Mouse (Mus musculus): ENCODE measurements around the gene Dsp. TPM values are rescaled to one million over a fixed set of nuclear protein-coding genes. Genes with fewer than 3 reads are reported as not detected.

Dsp gene
- polyA plus RNA-seq, 1 experiment, result not detected

GRCm38 (mm10) chr13:38140521-38140920, 10.6 kb upstream of the Dsp start:
- H3ac ChIP-seq (ENCODE audit: control insufficient read depth, insufficient read length), result no peak overlapping the region
- no peak overlapping the region for H3K4me3 ChIP-seq
- H3K36me3 ChIP-seq (ENCODE audit: control insufficient read depth, insufficient read depth), result no peaks in the 10 kb centered on the region
- no peak overlapping the region for H3K4me2 ChIP-seq (ENCODE audit: low read depth)
- no peaks in the 10 kb centered on the region for H3K79me2 ChIP-seq (ENCODE audit: control insufficient read depth, insufficient read depth)
- H3K27me3 ChIP-seq (ENCODE audit: control insufficient read depth, insufficient read depth, insufficient read length), result peaks cover 10% of the 10 kb centered on the region
- no peak for TF ChIP-seq MYOD1 (IDR thresholded peaks at IDR 0.05; ENCODE audit: control insufficient read depth in 1 of 3, insufficient read length in 2 of 3, low read depth in 2 of 3)

GRCm38 (mm10) chr13:38144962-38145713, 6.0 kb upstream of the Dsp start:
- H3K79me2 ChIP-seq (ENCODE audit: control insufficient read depth, insufficient read depth), result no peaks in the 10 kb centered on the region
- no peaks in the 10 kb centered on the region for H3K36me3 ChIP-seq (ENCODE audit: control insufficient read depth, insufficient read depth)
- no peak overlapping the region for H3ac ChIP-seq (ENCODE audit: control insufficient read depth, insufficient read length)
- H3K27me3 ChIP-seq (ENCODE audit: control insufficient read depth, insufficient read depth, insufficient read length), result peaks cover 10% of the 10 kb centered on the region
- TF ChIP-seq REST (IDR thresholded peaks at IDR 0.05; ENCODE audit: insufficient read depth, insufficient read length), result no peak
- TF ChIP-seq E2F4 (IDR thresholded peaks at IDR 0.05; ENCODE audit: insufficient read depth), result no peak
- no peak for TF ChIP-seq MYOD1 (IDR thresholded peaks at IDR 0.05; ENCODE audit: control insufficient read depth in 1 of 3, insufficient read length in 2 of 3, low read depth in 2 of 3)
- no peak for TF ChIP-seq TCF3 (IDR thresholded peaks at IDR 0.05; ENCODE audit: insufficient read length, low read depth)
- no peak for TF ChIP-seq TCF12 (IDR thresholded peaks at IDR 0.05; ENCODE audit: insufficient read depth, poor library complexity, severe bottlenecking)
- H3K4me3 ChIP-seq, result no peak overlapping the region
- no peak overlapping the region for H3K4me2 ChIP-seq (ENCODE audit: low read depth)

- Histone ChIP-seq H3K27me3 (ENCODE audit: control insufficient read depth, insufficient read depth, insufficient read length) (peaks cover 15% of the 10 kb centered on the region), H3K36me3 (ENCODE audit: control insufficient read depth, insufficient read depth) (no peaks in the 10 kb centered on the region), H3K79me2 (ENCODE audit: control insufficient read depth, insufficient read depth) (no peaks in the 10 kb centered on the region), H3K4me3 (no peak overlapping the region), H3K4me2 (ENCODE audit: low read depth) (no peak overlapping the region), H3ac (ENCODE audit: control insufficient read depth, insufficient read length) (no peak overlapping the region)
- no peak for TF ChIP-seq MYOG (IDR thresholded peaks at IDR 0.05; ENCODE audit: control insufficient read depth in 1 of 3, insufficient read depth in 1 of 3, insufficient read length in 2 of 3, low read depth in 2 of 3)
- TF ChIP-seq CEBPB (IDR thresholded peaks at IDR 0.05; ENCODE audit: insufficient read depth, poor library complexity, severe bottlenecking), result no peak
- TF ChIP-seq MYOD1 (IDR thresholded peaks at IDR 0.05; ENCODE audit: control insufficient read depth in 1 of 3, insufficient read length in 2 of 3, low read depth in 2 of 3), result no peak
- TF ChIP-seq REST (IDR thresholded peaks at IDR 0.05; ENCODE audit: insufficient read depth, insufficient read length), result no peak
- no peak for TF ChIP-seq SRF (IDR thresholded peaks at IDR 0.05; ENCODE audit: control insufficient read depth, insufficient read length, low read depth)
- TF ChIP-seq TCF3 (IDR thresholded peaks at IDR 0.05; ENCODE audit: insufficient read length, low read depth), result no peak
- no peak for TF ChIP-seq TCF12 (IDR thresholded peaks at IDR 0.05; ENCODE audit: insufficient read depth, poor library complexity, severe bottlenecking)
- no peak for TF ChIP-seq E2F4 (IDR thresholded peaks at IDR 0.05; ENCODE audit: insufficient read depth)
- no peak for TF ChIP-seq POLR2A (IDR thresholded peaks at IDR 0.05; ENCODE audit: insufficient read length, low read depth)
- TF ChIP-seq USF1 (IDR thresholded peaks at IDR 0.05; ENCODE audit: low read depth), result no peak
- no peak for TF ChIP-seq POLR2AphosphoS2 (IDR thresholded peaks at IDR 0.05; ENCODE audit: insufficient read length, low read depth)
- no peak for TF ChIP-seq MAX (IDR thresholded peaks at IDR 0.05; ENCODE audit: low read depth)
Observed at GRCm38 (mm10) chr13:38148348-38148747, 2.7 kb upstream of the Dsp start.

GRCm38 (mm10) chr13:38151671-38152428, 756 bp downstream of the Dsp start:
- no peak overlapping the region for H3ac ChIP-seq (ENCODE audit: control insufficient read depth, insufficient read length)
- TF ChIP-seq E2F4 (IDR thresholded peaks at IDR 0.05; ENCODE audit: insufficient read depth) (no peak), SRF (IDR thresholded peaks at IDR 0.05; ENCODE audit: control insufficient read depth, insufficient read length, low read depth) (no peak), MAX (IDR thresholded peaks at IDR 0.05; ENCODE audit: low read depth) (no peak), MYOD1 (IDR thresholded peaks at IDR 0.05; ENCODE audit: control insufficient read depth in 1 of 3, insufficient read length in 2 of 3, low read depth in 2 of 3) (no peak), POLR2AphosphoS2 (IDR thresholded peaks at IDR 0.05; ENCODE audit: insufficient read length, low read depth) (no peak), POLR2A (IDR thresholded peaks at IDR 0.05; ENCODE audit: insufficient read length, low read depth) (no peak), CEBPB (IDR thresholded peaks at IDR 0.05; ENCODE audit: insufficient read depth, poor library complexity, severe bottlenecking) (no peak), USF1 (IDR thresholded peaks at IDR 0.05; ENCODE audit: low read depth) (no peak)
- no peak overlapping the region for H3K4me2 ChIP-seq (ENCODE audit: low read depth)
- H3K27me3 ChIP-seq (ENCODE audit: control insufficient read depth, insufficient read depth, insufficient read length), result peaks cover 21% of the 10 kb centered on the region
- no peak overlapping the region for H3K4me3 ChIP-seq
- no peaks in the 10 kb centered on the region for H3K36me3 ChIP-seq (ENCODE audit: control insufficient read depth, insufficient read depth)
- no peaks in the 10 kb centered on the region for H3K79me2 ChIP-seq (ENCODE audit: control insufficient read depth, insufficient read depth)

- no peak overlapping the region for H3K4me3 ChIP-seq
- H3K27me3 ChIP-seq (ENCODE audit: control insufficient read depth, insufficient read depth, insufficient read length), result peaks cover 21% of the 10 kb centered on the region
- no peak overlapping the region for H3K4me2 ChIP-seq (ENCODE audit: low read depth)
- no peak for TF ChIP-seq E2F4 (IDR thresholded peaks at IDR 0.05; ENCODE audit: insufficient read depth)
- no peak for TF ChIP-seq SRF (IDR thresholded peaks at IDR 0.05; ENCODE audit: control insufficient read depth, insufficient read length, low read depth)
- no peak for TF ChIP-seq USF1 (IDR thresholded peaks at IDR 0.05; ENCODE audit: low read depth)
- no peaks in the 10 kb centered on the region for H3K36me3 ChIP-seq (ENCODE audit: control insufficient read depth, insufficient read depth)
- H3K79me2 ChIP-seq (ENCODE audit: control insufficient read depth, insufficient read depth), result no peaks in the 10 kb centered on the region
- H3ac ChIP-seq (ENCODE audit: control insufficient read depth, insufficient read length), result no peak overlapping the region
Observed at GRCm38 (mm10) chr13:38152429-38153035, 1.4 kb downstream of the Dsp start.
